ENCODE assay signal across 17 mouse cellular contexts in the genomic region with DNA sequence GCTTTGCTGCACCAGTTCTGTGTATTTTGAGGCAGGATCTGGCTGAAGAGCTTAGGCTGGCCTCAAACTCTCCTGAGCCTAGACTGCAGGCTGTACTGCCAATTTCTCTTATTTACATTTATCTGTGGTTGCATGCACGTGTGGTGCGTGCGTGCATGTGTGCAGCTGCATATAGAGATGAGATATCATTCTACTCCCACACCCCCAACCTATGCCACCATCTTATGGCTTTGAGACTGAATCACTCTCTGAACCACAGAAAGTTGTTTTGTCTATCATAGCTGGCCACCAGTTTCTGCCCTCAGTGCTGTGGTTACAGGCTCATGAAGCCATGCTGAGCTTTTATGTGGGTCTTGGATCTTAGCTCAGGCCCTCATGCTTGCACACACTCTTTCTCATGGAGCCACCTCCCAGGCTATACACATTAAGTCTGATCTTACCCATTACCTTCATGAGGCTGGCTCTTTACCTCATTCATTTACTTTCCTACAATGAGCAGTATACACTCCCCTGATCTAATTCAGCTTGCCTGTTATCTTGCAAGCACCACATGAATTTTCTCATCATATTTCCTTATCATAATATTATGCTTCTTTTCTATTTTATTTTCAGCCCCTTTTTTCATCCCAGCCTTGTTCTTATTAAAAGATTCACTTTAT. TPM values are rescaled to one million over a fixed set of nuclear protein-coding genes. Genes with fewer than 3 reads are reported as not detected.
DNase-seq lines count a peak whose midpoint lies in the region; ATAC-seq and TF ChIP-seq lines count a peak whose summit lies in the region.
"Had no signal": no experiment of that assay in that cellular context is flagged by ENCODE, and none has a peak within 500 bp of the region (broad histone marks: within the 10 kb centered on the region; RNA-seq: fewer than 3 reads in every experiment).

No protein-coding gene starts in this region.

- TF ChIP-seq CTCF in hindbrain, postnatal 0 days (IDR thresholded peaks at IDR 0.05; ENCODE audit: low read depth) = no peak

- peak; percentile 65 for DNase-seq in c-Kit-positive CD71-positive TER-119-positive erythroid progenitor cells, embryonic 14.5 days (ENCODE audit: low spot score)
- no peak for DNase-seq in retina, embryonic 14.5 days (ENCODE audit: low spot score)
- DNase-seq in urinary bladder, postnatal 4 days (ENCODE audit: low spot score in 2 of 2) = no peak
- no peak for DNase-seq in hindbrain, postnatal 0 days (ENCODE audit: low spot score)
- DNase-seq: adrenal gland, postnatal 25 days; cerebellum, adult 9-10 months; lung, embryonic 14.5 days; right cerebral cortex, postnatal 14 days; thymus, postnatal 4 days had no signal

- H3K9ac ChIP-seq in intestine, embryonic 16.5 days (ENCODE audit: low read depth, low read length) = no peak overlapping the region
- H3K9ac ChIP-seq in intestine, embryonic 15.5 days = no peak overlapping the region
- H3K9ac ChIP-seq in liver, embryonic 12.5 days = no peak overlapping the region
- no peak overlapping the region for H3K9ac ChIP-seq in hindbrain, postnatal 0 days (replicated peaks; ENCODE audit: low read length)
- H3K9ac ChIP-seq: heart, embryonic 12.5 days; lung, embryonic 14.5 days had no signal

- no peaks in the 10 kb centered on the region for H3K9me3 ChIP-seq in intestine, embryonic 16.5 days (ENCODE audit: control insufficient read depth, low read length)
- no peaks in the 10 kb centered on the region for H3K9me3 ChIP-seq in intestine, embryonic 15.5 days
- no peaks in the 10 kb centered on the region for H3K9me3 ChIP-seq in liver, embryonic 12.5 days (replicated peaks)
- no peaks in the 10 kb centered on the region for H3K9me3 ChIP-seq in hindbrain, postnatal 0 days (ENCODE audit: low read length)
- H3K9me3 ChIP-seq: heart, embryonic 12.5 days had no signal

- H3K4me1 ChIP-seq in intestine, embryonic 16.5 days (ENCODE audit: control insufficient read depth, insufficient read depth, low read length) = peaks cover 5% of the 10 kb centered on the region; the same call in 1 of the 2 replicates
- H3K4me1 ChIP-seq in intestine, embryonic 15.5 days (replicated peaks) = 0 out of 2 replicates have a peak, but pooled peaks cover 3% of the 10 kb centered on the region
- H3K4me1 ChIP-seq in liver, embryonic 12.5 days = peaks cover 63% of the 10 kb centered on the region
- H3K4me1 ChIP-seq in hindbrain, postnatal 0 days (ENCODE audit: insufficient read depth, low read length) = peaks cover 9% of the 10 kb centered on the region

- ATAC-seq in intestine, embryonic 16.5 days = peak; percentile 45
- no peak; the same call in 1 of the 2 replicates for ATAC-seq in intestine, embryonic 15.5 days
- ATAC-seq in liver, embryonic 12.5 days = peak; percentile 89
- peak; percentile 93 for ATAC-seq in megakaryocyte progenitor cell, adult 5-6 weeks (replicated peaks; ENCODE audit: poor library complexity)
- no peak for ATAC-seq in hindbrain, postnatal 0 days
- ATAC-seq: activated CD4-positive, CD25-positive, alpha-beta regulatory T cell, adult 4 months; forebrain, embryonic 14.5 days had no signal

- H3K4me3 ChIP-seq in intestine, embryonic 16.5 days (ENCODE audit: low read length) = no peak overlapping the region
- H3K4me3 ChIP-seq in intestine, embryonic 15.5 days (replicated peaks) = no peak overlapping the region
- H3K4me3 ChIP-seq in liver, embryonic 12.5 days = no peak overlapping the region
- no peak overlapping the region for H3K4me3 ChIP-seq in hindbrain, postnatal 0 days (ENCODE audit: low read length)
- H3K4me3 ChIP-seq: heart, embryonic 12.5 days; left cerebral cortex, adult 2 months had no signal

- no peak overlapping the region for H3K27ac ChIP-seq in intestine, embryonic 16.5 days (ENCODE audit: low read length)
- H3K27ac ChIP-seq in intestine, embryonic 15.5 days = no peak overlapping the region
- peak overlapping the region; percentile 81 for H3K27ac ChIP-seq in liver, embryonic 12.5 days
- no peak overlapping the region for H3K27ac ChIP-seq in hindbrain, postnatal 0 days
- H3K27ac ChIP-seq: left cerebral cortex, adult 2 months had no signal

- 93% methylated on average over 3 of the region's 3 CpGs for WGBS in intestine, embryonic 16.5 days
- WGBS in intestine, embryonic 15.5 days = 83% methylated on average over 3 of the region's 3 CpGs
- 27% methylated on average over 3 of the region's 3 CpGs for WGBS in liver, embryonic 12.5 days (ENCODE audit: insufficient replicate concordance)
- 93% methylated on average over 3 of the region's 3 CpGs for WGBS in hindbrain, postnatal 0 days

- no peaks in the 10 kb centered on the region for H3K36me3 ChIP-seq in intestine, embryonic 16.5 days (ENCODE audit: control insufficient read depth, insufficient read depth, low read length)
- H3K36me3 ChIP-seq in intestine, embryonic 15.5 days = no peaks in the 10 kb centered on the region
- no peaks in the 10 kb centered on the region; the same call in 1 of the 2 replicates for H3K36me3 ChIP-seq in liver, embryonic 12.5 days
- no peaks in the 10 kb centered on the region for H3K36me3 ChIP-seq in hindbrain, postnatal 0 days (ENCODE audit: insufficient read depth, low read length)
- H3K36me3 ChIP-seq: heart, embryonic 12.5 days had no signal

- no peak overlapping the region for H3K4me2 ChIP-seq in intestine, embryonic 16.5 days (ENCODE audit: low read depth, low read length)
- no peak overlapping the region for H3K4me2 ChIP-seq in intestine, embryonic 15.5 days (replicated peaks)
- peak overlapping the region; percentile 34 for H3K4me2 ChIP-seq in liver, embryonic 12.5 days
- no peak overlapping the region for H3K4me2 ChIP-seq in hindbrain, postnatal 0 days (ENCODE audit: low read depth, low read length)
- H3K4me2 ChIP-seq: heart, embryonic 12.5 days; lung, embryonic 14.5 days had no signal

- no peaks in the 10 kb centered on the region for H3K27me3 ChIP-seq in intestine, embryonic 16.5 days (replicated peaks; ENCODE audit: control insufficient read depth, insufficient read depth, low read length)
- H3K27me3 ChIP-seq in intestine, embryonic 15.5 days (replicated peaks) = no peaks in the 10 kb centered on the region
- no peaks in the 10 kb centered on the region for H3K27me3 ChIP-seq in liver, embryonic 12.5 days (replicated peaks)
- no peaks in the 10 kb centered on the region for H3K27me3 ChIP-seq in hindbrain, postnatal 0 days (ENCODE audit: insufficient read depth, low read length)
- H3K27me3 ChIP-seq: heart, embryonic 12.5 days had no signal

RNA-seq across cellular contexts. Expression of a gene that starts 47.8 kb away (rescaled TPM):
- 34.4 and 38.3 TPM in 2 replicates for polyA plus RNA-seq in intestine, embryonic 16.5 days (2015; fragmentation: Nextera tagmentation; extraction: Ambion mirVana)
- 43.1 and 50.0 TPM in 2 replicates for polyA plus RNA-seq in intestine, embryonic 15.5 days (2015; fragmentation: Nextera tagmentation; extraction: Ambion mirVana)
- 22.2 and 23.9 TPM in 2 replicates for polyA plus RNA-seq in liver, embryonic 12.5 days (2016; fragmentation: Nextera tagmentation; extraction: Ambion mirVana)
- total RNA-seq in megakaryocyte progenitor cell, adult 5-6 weeks (2015) = 67.8 and 72.9 TPM in 2 replicates
- total RNA-seq in megakaryocyte progenitor cell, adult 5-6 weeks (2017) = 60.8 and 75.2 TPM in 2 replicates
- 235 and 238 TPM in 2 replicates for total RNA-seq in hindbrain, postnatal 0 days (2014; rRNA removed)
- 167 and 180 TPM in 2 replicates for polyA plus RNA-seq in hindbrain, postnatal 0 days (2015; fragmentation: Nextera tagmentation; extraction: Ambion mirVana)

Comparison
In these comparisons a context has a peak if more than half of its experiments do, and no peak if none do; other contexts are left out.
1. ATAC-seq: peak in intestine, embryonic 16.5 days (single experiment), liver, embryonic 12.5 days (single experiment) and megakaryocyte progenitor cell, adult 5-6 weeks (single experiment); none in intestine, embryonic 15.5 days (single experiment) and hindbrain, postnatal 0 days (single experiment).